Mouse (Mus musculus) megakaryocyte progenitor cell, adult 5-6 weeks (primary cell): ENCODE measurements around the gene Ccdc85b. TPM values are rescaled to one million over a fixed set of nuclear protein-coding genes. Genes with fewer than 3 reads are reported as not detected.

ENCODE experiments used
- ATAC-seq: replicated peaks from 2 replicates; pipeline ENCODE4 v1.8.0; 2016; ENCODE audit warnings: mild to moderate bottlenecking, moderate TSS enrichment, inconsistent platforms; ENCODE audit not compliant: poor library complexity
- total RNA-seq, 2 experiments: library from RNA; stranded (forward) in 1 of 2; stranded (reverse) in 1 of 2; fragments of 157-497, 149-512 nt in 1 of 2; fragments of 200-1000 nt in 1 of 2; gene quantifications; 2 replicates each; pipeline versions ENCODE4 v1.2.3 to v1.2.4; 2015 to 2017

The Ccdc85b gene
- total RNA-seq, 2 experiments from 2014 or later, result 0.99 to 3.0 TPM

- ATAC-seq, result peak; percentile 85
These were observed 560 bp downstream of the Ccdc85b start for GRCm38 (mm10) chr19:5456922-5457745.

- no peak for ATAC-seq
These were observed 1.3 kb downstream of the Ccdc85b start for GRCm38 (mm10) chr19:5456241-5456921.

- no peak for ATAC-seq
These were observed 2.1 kb downstream of the Ccdc85b start for GRCm38 (mm10) chr19:5455568-5455967.

GRCm38 (mm10) chr19:5455037-5455436 lies 2.7 kb downstream of the Ccdc85b start:
- ATAC-seq, result no peak

GRCm38 (mm10) chr19:5451766-5452165 lies 5.9 kb downstream of the Ccdc85b start:
- no peak for ATAC-seq

GRCm38 (mm10) chr19:5449673-5450072 lies 8.0 kb downstream of the Ccdc85b start:
- ATAC-seq, result no peak

GRCm38 (mm10) chr19:5448354-5449150 lies 9.1 kb downstream of the Ccdc85b start:
- ATAC-seq, result peak; percentile 66

- peak; percentile 75 for ATAC-seq
These were observed 10.0 kb downstream of the Ccdc85b start, which contains the start of gene Fosl1 for GRCm38 (mm10) chr19:5447515-5448353. TSS of gene Fosl1 (plus strand) at chr19:5447547.

GRCm38 (mm10) chr19:5445747-5446146 lies 11.9 kb downstream of the Ccdc85b start:
- ATAC-seq, result no peak

- ATAC-seq, result no peak
These were observed 12.7 kb downstream of the Ccdc85b start for GRCm38 (mm10) chr19:5444954-5445353.

GRCm38 (mm10) chr19:5444371-5444908 lies 13.3 kb downstream of the Ccdc85b start:
- ATAC-seq, result peak; percentile 57

- no peak for ATAC-seq
These were observed 23.7 kb downstream of the Ccdc85b start for GRCm38 (mm10) chr19:5433951-5434350.

GRCm38 (mm10) chr19:5432992-5433852 lies 24.5 kb downstream of the Ccdc85b start:
- peak; percentile 65 for ATAC-seq

GRCm38 (mm10) chr19:5431911-5432464 lies 25.7 kb downstream of the Ccdc85b start:
- ATAC-seq, result no peak

- peak; percentile 26 for ATAC-seq
These were observed 27.3 kb downstream of the Ccdc85b start for GRCm38 (mm10) chr19:5430408-5430807.

GRCm38 (mm10) chr19:5429806-5430205 lies 27.9 kb downstream of the Ccdc85b start:
- no peak for ATAC-seq

- ATAC-seq, result no peak
These were observed 28.5 kb downstream of the Ccdc85b start for GRCm38 (mm10) chr19:5429219-5429618.

- no peak for ATAC-seq
These were observed 29.6 kb downstream of the Ccdc85b start for GRCm38 (mm10) chr19:5428083-5428482.
